Mouse (Mus musculus): ENCODE measurements around the gene Imp3.
"Not testable (repeated sequence)": the region's sequence is repeated elsewhere in the genome, so short reads cannot be mapped to it uniquely, and the experiment has no call there.

Gene Imp3

DNA sequence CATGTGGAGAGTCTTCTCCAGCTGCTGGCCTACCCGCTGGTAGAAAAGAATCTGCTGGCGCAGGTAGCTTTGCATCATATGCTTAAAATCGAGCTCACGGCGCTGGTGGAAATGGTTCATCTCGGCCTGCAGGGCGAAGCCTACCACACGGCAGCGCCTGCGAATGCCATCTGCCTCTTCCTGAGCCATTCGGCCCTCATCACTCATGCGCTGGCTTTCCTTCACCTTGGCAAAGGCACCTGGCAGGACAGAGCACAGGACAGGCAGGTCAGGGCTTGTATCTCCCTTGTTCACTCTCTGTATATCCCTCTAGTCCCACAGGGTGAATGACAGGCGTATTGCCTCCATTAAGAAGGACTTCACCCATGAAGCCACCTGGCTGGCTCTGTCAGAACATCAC lies 18.8 kb upstream of the Imp3 start:
- DNase-seq (ENCODE audit: extremely low spot score, low read depth, low spot score) = no peak

- DNase-seq (ENCODE audit: extremely low spot score, low read depth, low spot score) = no peak
These were observed 14.5 kb upstream of the Imp3 start for GRCm38 (mm10) chr9:56922746-56923145.

DNA sequence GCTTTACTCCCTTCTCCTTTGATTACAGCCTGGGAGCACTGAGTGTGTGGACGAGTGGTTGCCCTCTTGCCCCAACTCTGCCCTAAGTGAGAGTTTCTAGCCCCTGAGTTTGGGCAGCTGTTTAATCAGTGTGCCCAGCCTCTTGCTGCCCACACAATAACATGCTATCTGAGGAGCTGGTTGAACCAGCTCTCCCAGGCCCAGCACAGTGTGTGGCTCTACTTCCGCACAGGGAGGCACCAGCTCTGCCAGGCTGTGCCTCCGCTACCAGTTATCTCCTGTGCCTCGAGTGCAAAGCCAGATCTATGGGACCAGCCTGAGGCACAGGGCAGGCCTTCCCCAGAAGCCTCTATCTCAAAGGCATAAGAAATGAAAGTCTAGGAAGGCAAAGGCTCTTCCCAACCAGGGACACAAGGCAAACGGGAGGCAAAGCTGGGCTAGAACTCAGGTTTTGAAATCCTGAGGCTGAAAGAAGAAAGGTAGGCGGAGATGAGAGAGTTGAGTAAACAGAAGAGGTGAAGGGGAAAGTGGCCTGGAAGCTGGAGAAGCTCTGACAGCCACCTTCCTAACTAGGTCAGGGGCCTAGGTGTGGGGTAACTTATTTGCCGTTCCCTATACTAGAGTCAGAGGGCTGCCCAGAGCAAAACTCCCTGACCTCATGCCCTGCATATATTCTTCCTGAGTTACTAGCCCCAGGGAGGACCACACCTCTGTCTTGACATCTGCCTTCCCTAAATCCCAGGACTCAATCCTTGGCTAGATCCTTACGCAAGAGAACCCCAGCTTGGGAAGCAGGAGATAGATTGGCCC lies 13.2 kb upstream of the Imp3 start:
- no peak for DNase-seq (ENCODE audit: extremely low spot score, low read depth, low spot score)

GRCm38 (mm10) chr9:56924651-56925027 lies 12.6 kb upstream of the Imp3 start:
- no peak for DNase-seq (ENCODE audit: extremely low spot score, low read depth, low spot score)

- DNase-seq (ENCODE audit: extremely low spot score, low read depth, low spot score) = no peak
These were observed 11.8 kb upstream of the Imp3 start for GRCm38 (mm10) chr9:56925291-56926024.

DNA sequence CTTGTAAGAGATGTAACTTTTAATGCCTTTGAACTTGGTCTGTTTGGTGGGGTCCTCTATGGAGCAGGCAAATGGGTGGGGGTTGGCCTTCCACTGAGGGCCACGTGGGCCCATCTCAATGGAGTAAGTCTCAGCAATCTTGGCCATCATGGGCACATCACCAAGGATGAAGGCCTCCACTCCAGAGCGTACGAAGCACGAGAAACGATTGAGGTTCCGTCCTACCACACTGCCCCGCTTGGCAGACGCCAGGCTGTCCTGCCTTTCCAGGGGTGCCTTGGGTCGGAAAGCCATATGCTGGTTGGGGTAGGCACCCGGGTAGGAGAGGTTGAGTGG lies 11.3 kb upstream of the Imp3 start:
- DNase-seq (ENCODE audit: extremely low spot score, low read depth, low spot score) = no peak

- DNase-seq (ENCODE audit: extremely low spot score, low read depth, low spot score) = no peak
These were observed 10.9 kb upstream of the Imp3 start for GRCm38 (mm10) chr9:56926387-56926786.

- DNase-seq (ENCODE audit: extremely low spot score, low read depth, low spot score) = no peak
These were observed 9.9 kb upstream of the Imp3 start for GRCm38 (mm10) chr9:56927191-56928012.

GRCm38 (mm10) chr9:56928041-56928811 lies 9.0 kb upstream of the Imp3 start, which contains the start of gene Snx33:
Gene Snx33, minus strand, starts transcription at chr9:56928371.
- no peak for DNase-seq (ENCODE audit: extremely low spot score, low read depth, low spot score)

GRCm38 (mm10) chr9:56929496-56929895 lies 7.8 kb upstream of the Imp3 start:
- DNase-seq (ENCODE audit: extremely low spot score, low read depth, low spot score) = no peak

GRCm38 (mm10) chr9:56930556-56930955 lies 6.7 kb upstream of the Imp3 start:
- DNase-seq (ENCODE audit: extremely low spot score, low read depth, low spot score) = no peak

GRCm38 (mm10) chr9:56936861-56937222 lies 433 bp upstream of the Imp3 start:
- no peak for DNase-seq (ENCODE audit: extremely low spot score, low read depth, low spot score)

DNA sequence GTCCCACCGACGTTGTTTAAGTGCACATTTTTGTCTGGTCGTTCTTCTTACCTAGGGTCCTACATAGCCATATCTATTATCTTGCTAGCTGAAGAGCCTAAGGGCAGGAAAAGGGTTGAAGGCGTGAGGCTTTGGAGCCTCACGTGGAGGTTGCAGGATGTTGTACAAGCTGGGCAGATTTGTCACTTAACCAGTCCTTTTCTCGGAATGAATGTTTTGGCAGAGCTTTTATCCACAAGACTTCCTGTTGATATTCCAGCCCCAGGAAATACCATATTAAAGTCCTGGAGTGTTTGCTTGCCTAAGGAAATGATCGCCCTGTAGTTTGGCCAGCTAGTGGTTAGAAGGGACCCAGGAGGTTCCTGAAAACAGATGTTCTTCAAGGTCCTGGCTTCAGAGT lies 1.1 kb downstream of the Imp3 start:
- DNase-seq (ENCODE audit: extremely low spot score, low read depth, low spot score) = no peak

- DNase-seq (ENCODE audit: extremely low spot score, low read depth, low spot score) = not testable (repeated sequence)
These were observed 10.2 kb downstream of the Imp3 start for GRCm38 (mm10) chr9:56947481-56947880.

- not testable (repeated sequence) for DNase-seq (ENCODE audit: extremely low spot score, low read depth, low spot score)
These were observed 11.4 kb downstream of the Imp3 start for GRCm38 (mm10) chr9:56948699-56949098.

GRCm38 (mm10) chr9:56949767-56950166 lies 12.5 kb downstream of the Imp3 start:
- no peak for DNase-seq (ENCODE audit: extremely low spot score, low read depth, low spot score)

GRCm38 (mm10) chr9:56950414-56951400 lies 13.4 kb downstream of the Imp3 start, which contains the start of gene Snupn:
Gene Snupn, plus strand, starts transcription at chr9:56950878.
- DNase-seq (ENCODE audit: extremely low spot score, low read depth, low spot score) = peak; percentile 97

GRCm38 (mm10) chr9:56953562-56953961 lies 16.3 kb downstream of the Imp3 start:
- DNase-seq (ENCODE audit: extremely low spot score, low read depth, low spot score) = no peak

- no peak for DNase-seq (ENCODE audit: extremely low spot score, low read depth, low spot score)
These were observed 19.8 kb downstream of the Imp3 start for GRCm38 (mm10) chr9:56956966-56957675.
